In genomic region chr11:50931451-50931866, GRCm38 (mm10) we compare ENCODE assay signal across 8 mouse cellular contexts. TPM values are rescaled to one million over a fixed set of nuclear protein-coding genes. Genes with fewer than 3 reads are reported as not detected.
DNase-seq lines count a peak whose midpoint lies in the region; TF ChIP-seq lines count a peak whose summit lies in the region.

TSS of gene Zfp354b (minus strand) at chr11:50931633.

- H3K27ac ChIP-seq in cortical plate, adult 2 months (ENCODE audit: insufficient read depth, low read length), result peak within 1 kb of the TSS; percentile 20
- H3K27ac ChIP-seq in macrophage, result no peak within 1 kb of the TSS

- 0% methylated on average over 17 of the region's 18 CpGs for WGBS in macrophage (ENCODE audit: missing documents)

- intact Hi-C loops in gastrocnemius, postnatal 14 days (cut with DNase I; ENCODE audit: low total_unique reads), result loop anchor here (10.0 kb wide), 1 partner anchor 97 kb away; no protein-coding TSS in a partner anchor

- H3K4me3 ChIP-seq in cortical plate, adult 2 months (ENCODE audit: insufficient read depth, low read length), result peak within 1 kb of the TSS; percentile 55
- H3K4me3 ChIP-seq in macrophage (ENCODE audit: inconsistent target), result peak within 1 kb of the TSS; percentile 15

- H3K36me3 ChIP-seq in macrophage (ENCODE audit: inconsistent target), result no peaks in the 10 kb centered on the region

- TF ChIP-seq CTCF in cortical plate, adult 2 months (IDR thresholded peaks at IDR 0.05; ENCODE audit: extremely low read depth, insufficient read depth, low read length), result no peak

- TF ChIP-seq POLR2A in cortical plate, adult 2 months (IDR thresholded peaks at IDR 0.05; ENCODE audit: extremely low read depth, insufficient read depth, low read length), result peak; percentile 77

- no peaks in the 10 kb centered on the region for H3K4me1 ChIP-seq in cortical plate, adult 2 months (ENCODE audit: control insufficient read depth, insufficient read depth, low read length)

- H3K79me2 ChIP-seq in macrophage (ENCODE audit: inconsistent target), result no peaks in the 10 kb centered on the region

- DNase-seq in adipocyte (ENCODE audit: low spot score), result peak; percentile 64
- DNase-seq in gastrocnemius, postnatal 14 days, result peak; percentile 80
- peak; percentile 6 for DNase-seq in induced T-regulatory cell, adult 2 months (ENCODE audit: low read depth)
- DNase-seq in left cerebral cortex, adult 8-10 months (ENCODE audit: low spot score in 2 of 2), result peak; percentile 61 to 91
- peak; percentile 86 to 90 for DNase-seq in right cerebral cortex, adult 2 months (ENCODE audit: low spot score in 2 of 2)
- DNase-seq in urinary bladder, postnatal 10 days (ENCODE audit: low spot score), result peak; percentile 30

RNA-seq across cellular contexts. Expression of gene Zfp354b, which starts in this region (rescaled TPM):
- 2.7 and 3.3 TPM in 2 replicates for polyA plus RNA-seq in cortical plate, adult 2 months (2012; rRNA removed)
- 1 to 10 TPM in 1 of 2 experiments, under 1 TPM in 1; 0.64 to 1.3 TPM for total RNA-seq in gastrocnemius, postnatal 14 days (2021)
- total RNA-seq in left cerebral cortex, adult 8-10 months (2022), result 1 to 10 TPM; 6.1 to 7.0 (median 6.4) TPM
- under 1 TPM in 1 of 26 experiments, not detected in 25; 0.35 TPM for total RNA-seq in macrophage (2018; cell fraction: chromatin; rRNA removed)
- total RNA-seq in macrophage (2018; cell fraction: cytosol; rRNA removed), result not detected
- not detected for total RNA-seq in macrophage (2018; cell fraction: nucleus; rRNA removed)
- not detected in 3 replicates for polyA plus RNA-seq in macrophage (2018)

Comparison
In these comparisons a context has a peak if more than half of its experiments do, and no peak if none do; other contexts are left out.
1. DNase-seq: peak in every context shown above with its lines; median percentile 88 in right cerebral cortex, adult 2 months; 80 in gastrocnemius, postnatal 14 days; 76 in left cerebral cortex, adult 8-10 months; 64 in adipocyte; 30 in urinary bladder, postnatal 10 days; 6 in induced T-regulatory cell, adult 2 months.